Mouse (Mus musculus): ENCODE data around the gene Hypk.
"Not testable (repeated sequence)": the region's sequence is repeated elsewhere in the genome, so short reads cannot be mapped to it uniquely, and the experiment has no call there.

Hypk gene

DNA sequence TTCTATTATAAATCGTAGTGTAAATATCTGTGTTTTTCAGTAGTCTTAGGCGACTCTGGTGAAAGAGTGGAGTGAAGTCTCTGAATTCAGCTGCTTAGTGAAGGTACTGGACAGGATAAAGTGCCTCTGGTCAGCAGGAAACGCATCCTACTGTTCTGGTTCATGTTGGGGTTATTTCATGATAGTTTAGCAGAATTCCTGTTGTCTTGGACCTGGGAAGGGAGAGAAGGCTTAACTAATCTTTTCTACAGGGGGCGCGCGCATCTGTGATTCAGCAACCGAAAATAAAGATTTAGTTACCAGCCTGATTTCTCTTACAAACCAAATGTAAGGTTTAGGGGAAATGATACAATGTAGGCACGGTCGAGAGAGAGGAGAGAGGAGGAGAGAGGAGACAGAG is 5.0 kb upstream of the Hypk start:
- DNase-seq (ENCODE audit: low read depth, low spot score), result no peak

DNA sequence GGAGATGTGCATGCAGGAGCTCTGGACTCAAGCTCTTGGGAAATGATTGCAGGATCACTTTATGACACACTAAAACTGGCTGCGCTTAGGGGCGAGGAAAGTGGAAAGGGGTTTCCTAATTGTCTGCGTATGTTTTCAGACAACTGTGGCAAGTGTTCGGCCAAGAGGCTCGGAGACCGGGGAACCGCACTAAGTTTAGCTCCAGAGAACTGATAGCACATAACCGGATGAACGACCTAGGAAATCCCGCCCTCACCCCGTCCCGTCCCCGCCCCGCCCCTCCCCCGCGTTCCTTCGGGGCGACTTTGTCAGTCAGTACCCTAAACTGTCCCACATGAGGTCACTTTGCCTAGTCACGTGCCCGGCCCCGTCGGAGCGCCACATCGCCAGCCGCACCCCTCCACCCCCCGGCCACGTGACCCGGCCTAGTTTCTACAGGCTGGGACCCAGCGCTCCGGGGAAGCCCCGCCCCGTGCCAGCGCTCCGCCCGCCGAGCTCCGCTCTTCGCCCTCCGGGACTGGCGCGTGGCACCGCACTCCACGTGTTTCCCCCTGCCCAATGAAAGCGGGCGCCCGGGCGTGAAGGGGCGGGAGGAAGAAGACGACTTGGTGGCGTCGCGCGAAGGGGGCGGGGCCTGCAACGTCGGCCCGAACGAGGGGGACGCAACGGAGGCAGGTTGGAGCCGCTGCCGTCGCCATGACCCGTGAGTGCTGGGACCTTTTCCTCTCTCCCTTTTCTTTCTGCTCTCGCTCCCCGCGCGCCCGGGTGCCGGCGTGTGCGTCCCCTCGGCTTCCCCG is 4.2 kb upstream of the Hypk start, which contains the start of gene Serf2:
Serf2 (plus strand) TSS at position 457 of the 797 bp plus-strand sequence.
- DNase-seq (ENCODE audit: low read depth, low spot score), result peak; percentile 97

DNA sequence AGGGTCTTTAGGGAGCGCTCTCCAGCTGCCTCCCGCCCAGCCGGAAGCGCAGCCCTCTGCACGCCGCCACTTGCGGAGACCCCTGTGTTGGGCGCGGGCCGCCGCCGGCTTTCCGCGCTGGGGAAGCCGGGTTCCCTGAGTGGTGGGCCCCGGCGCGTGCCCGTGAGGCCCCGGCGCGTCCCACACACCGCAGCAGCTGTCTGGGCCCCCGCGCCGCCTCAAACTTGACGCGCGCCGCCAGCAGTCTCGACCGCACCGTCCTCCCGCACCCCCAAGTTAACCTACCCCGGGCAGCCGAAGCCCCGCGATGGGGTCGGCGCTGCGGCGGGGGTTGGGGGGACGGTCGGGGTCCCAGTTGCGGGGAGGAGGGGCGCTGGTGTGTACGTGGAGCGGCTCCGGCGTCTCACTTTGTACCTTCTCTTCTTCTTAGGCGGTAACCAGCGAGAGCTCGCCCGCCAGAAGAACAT is 3.5 kb upstream of the Hypk start:
- DNase-seq (ENCODE audit: low read depth, low spot score), result no peak

DNA sequence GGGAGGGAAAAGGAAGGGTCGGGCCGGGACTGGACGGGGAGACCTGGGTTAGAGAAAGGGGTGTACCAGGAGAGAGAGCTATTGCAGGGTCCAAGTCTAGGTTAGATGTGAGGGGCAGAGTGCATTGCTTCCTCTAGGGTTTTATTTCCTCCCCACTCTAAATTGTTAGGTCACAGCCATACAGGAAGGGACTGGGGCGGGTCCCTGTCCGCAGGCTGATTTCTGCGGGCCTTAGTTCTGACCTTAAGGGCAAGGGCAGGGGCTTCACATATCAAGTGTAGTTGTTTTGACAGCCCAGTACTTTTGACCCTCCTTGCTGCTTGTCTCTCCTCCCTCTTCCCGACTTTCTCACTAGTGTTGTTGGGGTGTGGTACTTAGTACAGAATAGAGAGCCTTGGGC is 3.0 kb upstream of the Hypk start:
- no peak for DNase-seq (ENCODE audit: low read depth, low spot score)

DNA sequence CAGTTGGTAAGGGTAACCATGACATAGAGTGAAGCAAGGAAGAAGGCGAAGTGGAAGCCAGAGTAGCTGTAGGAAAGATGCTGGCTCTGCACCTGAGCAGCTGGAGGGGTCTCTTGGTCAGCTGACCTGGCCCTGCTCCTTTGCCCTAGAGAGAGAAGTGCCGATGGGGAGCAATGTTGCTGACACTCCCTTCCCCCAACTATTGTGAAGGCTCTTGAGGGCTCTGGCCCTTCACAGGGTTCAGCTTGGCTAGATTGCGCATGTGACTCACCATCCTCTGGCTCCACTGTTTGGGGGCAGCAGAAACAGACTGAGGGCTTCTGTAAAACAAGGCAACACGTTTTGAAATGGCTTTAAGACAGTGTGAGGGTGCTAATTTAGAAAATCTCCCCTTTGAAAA is 729 bp upstream of the Hypk start:
- no peak for DNase-seq (ENCODE audit: low read depth, low spot score)

DNA sequence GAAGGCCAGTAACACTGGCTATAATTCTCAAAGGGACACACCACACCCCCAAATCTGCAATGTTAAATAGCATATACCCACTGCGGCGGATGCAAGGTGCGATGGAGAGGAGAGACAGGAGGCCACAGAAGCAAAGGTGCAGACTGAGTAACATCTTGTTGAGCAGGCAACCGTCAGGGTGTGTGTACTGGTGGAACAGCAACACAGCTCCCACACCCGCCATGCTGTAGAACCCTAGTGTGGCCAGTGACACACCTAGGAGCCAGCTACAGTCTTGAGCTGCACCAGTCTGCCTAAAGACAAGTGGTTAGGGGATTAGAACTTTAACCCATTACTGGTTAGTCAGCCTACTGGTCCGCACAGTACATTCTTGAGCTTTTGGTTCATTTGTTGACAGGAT is 827 bp downstream of the Hypk start:
- no peak for DNase-seq (ENCODE audit: low read depth, low spot score)

DNA sequence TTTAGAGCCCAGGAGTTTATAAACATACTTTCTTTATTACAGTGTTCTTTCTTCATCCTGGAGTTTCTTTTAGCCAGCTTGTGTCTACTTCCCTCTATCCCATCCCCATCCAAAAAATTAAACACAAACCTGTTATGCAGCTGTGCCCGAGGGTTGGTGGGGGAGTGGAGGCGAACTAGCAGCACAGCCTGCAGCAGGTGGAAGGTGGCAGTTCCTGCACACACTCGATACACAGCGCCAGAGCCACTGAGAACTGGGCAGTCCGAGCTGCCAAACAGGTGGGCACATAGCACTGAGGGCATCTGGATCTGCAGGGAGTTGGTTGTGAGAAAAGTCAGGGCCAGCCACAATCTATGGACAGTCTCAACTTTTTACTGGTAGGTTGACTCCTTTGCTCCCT is 2.4 kb downstream of the Hypk start:
- DNase-seq (ENCODE audit: low read depth, low spot score), result no peak

DNA sequence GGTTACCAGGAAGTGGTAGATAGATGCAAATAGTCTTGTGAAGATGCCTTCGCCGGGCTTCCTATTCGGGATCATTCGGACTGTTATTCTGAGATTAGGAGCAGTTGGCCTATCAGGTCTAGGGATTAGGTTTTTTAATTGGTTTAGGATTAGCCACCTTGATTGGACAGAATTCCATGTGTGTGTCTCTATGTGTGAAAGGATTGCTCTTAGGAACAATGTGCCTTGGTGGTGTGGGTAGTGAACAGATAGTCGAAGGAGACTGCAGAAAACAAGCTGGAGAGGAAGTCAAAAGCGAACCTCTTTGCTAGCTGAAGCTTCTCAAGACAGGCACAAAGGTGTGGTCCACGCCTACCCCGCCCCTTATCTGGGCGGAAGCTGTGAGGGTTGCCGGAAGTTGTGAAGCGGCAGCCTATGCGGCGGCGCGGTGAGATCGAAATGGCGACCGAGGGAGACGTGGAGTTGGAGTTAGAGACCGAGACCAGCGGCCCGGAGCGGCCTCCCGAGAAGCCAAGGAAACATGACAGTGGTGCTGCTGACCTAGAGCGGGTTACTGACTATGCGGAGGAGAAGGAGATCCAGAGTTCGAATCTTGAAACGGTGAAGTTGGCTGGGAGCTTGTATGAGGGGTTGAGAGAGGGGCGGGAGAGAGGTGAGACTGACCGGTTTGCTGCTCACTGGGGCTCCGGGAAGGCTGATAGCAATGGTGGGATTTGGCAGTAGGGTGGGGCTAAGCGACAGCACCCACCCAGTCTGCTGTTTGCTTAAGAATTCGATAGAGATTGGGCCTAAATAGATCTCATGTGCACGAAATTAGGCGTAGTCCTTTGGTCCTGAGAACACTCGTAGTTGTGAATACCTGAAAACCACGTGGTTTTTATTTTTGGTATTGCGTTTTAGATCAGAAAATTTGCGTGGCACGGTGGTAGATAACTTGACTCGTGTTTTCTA is 3.9 kb downstream of the Hypk start, which contains the start of gene Serinc4:
Serinc4 (minus strand) TSS at position 90 of the 951 bp plus-strand sequence.
- peak; percentile 78 for DNase-seq (ENCODE audit: low read depth, low spot score)

DNA sequence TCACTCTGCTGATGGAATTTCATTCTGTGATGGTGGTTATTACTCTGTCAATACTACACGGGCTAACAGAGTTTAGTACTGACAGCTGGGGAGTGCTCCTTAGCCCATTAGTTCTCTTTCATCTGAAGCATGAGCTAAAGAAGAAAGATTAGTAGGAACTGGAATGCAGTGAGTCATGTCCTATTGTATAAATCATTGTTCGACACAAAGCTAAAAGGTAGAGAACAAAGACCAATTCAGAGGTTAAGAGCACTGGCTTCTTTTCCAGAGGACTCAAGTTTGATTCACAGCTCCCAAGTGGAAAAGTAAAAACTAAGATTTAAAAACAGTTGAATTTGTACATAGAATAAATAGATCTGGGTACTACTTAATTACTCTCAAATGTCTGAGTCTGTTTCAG is 7.0 kb downstream of the Hypk start:
- DNase-seq (ENCODE audit: low read depth, low spot score), result no peak

DNA sequence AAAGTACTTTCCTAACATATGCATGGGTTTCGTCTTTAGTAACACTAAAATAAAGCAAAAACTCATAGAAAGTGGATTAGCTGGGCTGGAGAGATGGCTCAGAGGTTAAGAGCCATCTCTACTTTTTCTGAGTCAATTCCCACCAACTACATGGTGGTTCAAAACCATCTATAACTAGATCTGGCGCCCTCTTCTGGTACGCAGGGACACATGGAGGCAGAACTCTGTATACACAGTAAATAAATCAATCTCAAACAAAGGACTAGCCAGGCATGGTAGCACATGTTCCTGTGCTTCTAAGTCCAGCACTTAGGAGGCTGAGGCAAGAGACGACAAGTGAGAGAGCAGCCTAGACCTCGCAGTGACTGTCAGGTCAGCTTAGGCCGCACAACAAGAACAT is 15.9 kb downstream of the Hypk start:
- not testable (repeated sequence) for DNase-seq (ENCODE audit: low read depth, low spot score)

DNA sequence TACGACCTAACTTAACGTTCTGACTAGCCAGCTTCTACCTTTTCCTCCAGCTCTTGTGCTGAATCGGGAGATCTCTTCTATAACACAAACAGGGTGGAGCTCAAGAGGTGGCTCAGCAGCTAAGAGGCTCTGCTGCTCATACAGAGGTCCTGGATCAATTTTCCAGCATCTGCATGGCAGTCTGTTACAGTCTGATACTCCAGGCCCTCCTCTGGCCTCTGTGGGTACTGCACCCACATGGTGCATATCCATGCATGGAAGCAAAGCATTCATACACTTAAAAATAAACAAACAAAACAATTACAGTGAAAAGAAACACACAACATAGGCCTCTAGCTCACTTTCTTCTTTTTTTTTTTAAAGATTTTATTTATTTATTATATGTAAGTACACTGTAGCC is 19.7 kb downstream of the Hypk start:
- DNase-seq (ENCODE audit: low read depth, low spot score), result not testable (repeated sequence)

DNA sequence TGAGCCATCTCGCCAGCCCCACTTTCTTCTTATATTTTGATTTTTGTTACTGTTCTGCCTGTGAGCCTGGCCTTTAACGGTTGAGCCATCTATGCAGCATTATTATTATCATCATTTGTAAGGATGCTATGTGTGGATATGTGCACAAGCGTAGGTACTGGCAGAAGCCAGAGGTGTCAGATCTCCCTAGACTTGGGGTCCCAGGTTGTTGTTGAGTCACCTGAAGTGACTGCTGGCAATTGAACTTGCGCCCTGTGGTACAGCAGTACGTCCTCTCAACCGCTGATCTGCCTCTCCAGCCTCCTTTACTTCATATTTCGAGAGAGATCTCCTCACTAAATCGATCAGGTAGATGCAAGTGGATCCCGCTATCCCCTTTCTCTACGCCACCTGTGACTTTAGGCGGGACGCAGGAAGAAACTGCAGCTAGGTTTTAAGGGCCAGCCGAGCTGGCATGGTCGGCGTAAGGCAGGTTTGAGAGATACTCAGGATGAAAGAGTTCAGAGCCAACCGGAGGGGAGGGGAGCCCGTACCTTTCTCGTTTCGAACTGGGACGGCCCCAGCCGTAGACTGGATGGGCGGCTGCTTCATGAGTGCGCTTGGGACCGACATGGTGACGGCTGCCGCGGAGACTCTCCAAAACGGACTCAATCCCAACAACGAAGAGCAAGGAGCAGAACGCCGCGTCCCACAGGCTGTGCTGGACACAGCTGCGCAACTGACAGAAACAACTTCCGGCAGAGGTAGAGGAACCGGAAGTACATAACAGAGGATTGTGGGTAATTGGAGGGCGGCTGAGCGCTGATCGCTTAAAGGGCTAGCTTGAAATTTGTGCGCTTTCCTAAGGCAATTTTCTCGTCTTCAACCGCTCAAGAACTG is 20.4 kb downstream of the Hypk start, which contains the start of gene Mfap1b:
Mfap1b (minus strand) TSS at position 767 of the 879 bp plus-strand sequence.
- peak; percentile 89 for DNase-seq (ENCODE audit: low read depth, low spot score)

DNA sequence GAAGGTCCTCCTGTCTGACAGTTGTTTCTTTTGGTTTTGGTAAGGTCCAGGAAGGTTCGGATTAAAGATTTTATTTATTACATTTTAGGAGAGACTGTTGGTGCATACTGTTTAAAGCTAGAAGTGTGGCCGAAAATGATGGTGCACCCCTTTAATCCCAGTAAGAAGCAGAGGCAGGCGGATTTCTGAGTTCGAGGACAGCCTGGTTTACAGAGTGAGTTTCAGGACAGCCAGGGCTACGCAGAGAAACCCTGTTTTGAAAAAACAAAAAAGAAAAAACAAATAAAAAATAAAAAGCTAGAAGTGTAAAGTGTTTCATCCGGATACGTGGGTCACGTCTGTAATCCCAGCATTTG is 21.1 kb downstream of the Hypk start:
- no peak for DNase-seq (ENCODE audit: low read depth, low spot score)

DNA sequence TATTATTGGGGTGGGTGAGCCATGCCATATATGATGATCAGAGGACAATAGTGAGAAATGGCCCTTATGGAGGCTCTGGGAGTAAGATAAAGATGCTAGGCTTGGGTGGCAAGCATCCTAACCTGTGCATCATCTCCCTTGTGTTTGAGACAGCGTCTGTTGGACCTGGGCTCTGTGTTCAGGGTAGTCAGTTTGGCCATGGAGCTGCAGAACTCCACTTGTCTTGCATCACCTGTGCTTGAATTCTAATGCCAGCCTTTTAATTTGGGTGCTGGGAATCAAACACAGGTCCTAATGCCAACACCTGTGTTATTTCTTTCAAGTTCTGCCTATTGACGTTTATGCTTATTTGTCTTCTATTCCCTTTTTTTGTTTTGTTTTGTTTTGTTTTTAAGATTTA is 22.2 kb downstream of the Hypk start:
- not testable (repeated sequence) for DNase-seq (ENCODE audit: low read depth, low spot score)

DNA sequence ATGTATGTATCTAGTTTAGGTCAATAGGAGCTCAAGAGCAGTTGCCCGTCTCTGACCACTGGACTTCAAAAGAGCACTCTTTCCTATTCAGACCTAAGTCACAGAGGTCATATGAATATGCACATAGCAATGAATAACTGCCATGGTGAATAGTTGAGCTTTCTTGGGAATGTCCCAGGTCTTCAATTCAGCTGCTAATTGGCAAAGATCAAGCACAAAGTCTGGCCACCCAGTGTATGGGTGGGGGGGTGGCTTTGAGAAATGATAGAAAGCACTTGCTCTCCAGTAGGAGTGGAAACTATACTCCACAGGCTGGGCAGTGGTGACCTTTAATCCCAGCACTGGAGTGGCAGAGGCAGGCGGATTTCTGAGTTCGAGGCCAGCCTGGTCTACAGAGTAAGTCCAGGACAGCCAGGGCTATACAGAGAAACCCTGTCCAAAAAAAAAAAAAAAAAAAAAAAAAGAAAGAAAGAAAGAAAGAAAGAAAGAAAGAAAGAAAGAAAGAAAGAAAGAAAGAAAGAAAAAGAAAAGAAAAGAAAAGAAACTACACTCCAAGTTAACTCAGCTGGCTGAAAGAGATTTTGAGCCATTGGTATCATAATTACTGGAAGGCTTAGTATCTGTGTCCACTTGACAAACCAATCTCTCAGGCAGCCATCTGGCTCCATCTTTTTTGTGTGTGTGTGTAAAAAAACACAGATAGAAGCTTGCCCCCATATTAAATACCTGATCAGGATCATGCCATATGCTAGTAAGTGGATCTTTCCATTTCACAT is 24.6 kb downstream of the Hypk start:
- DNase-seq (ENCODE audit: low read depth, low spot score), result no peak

DNA sequence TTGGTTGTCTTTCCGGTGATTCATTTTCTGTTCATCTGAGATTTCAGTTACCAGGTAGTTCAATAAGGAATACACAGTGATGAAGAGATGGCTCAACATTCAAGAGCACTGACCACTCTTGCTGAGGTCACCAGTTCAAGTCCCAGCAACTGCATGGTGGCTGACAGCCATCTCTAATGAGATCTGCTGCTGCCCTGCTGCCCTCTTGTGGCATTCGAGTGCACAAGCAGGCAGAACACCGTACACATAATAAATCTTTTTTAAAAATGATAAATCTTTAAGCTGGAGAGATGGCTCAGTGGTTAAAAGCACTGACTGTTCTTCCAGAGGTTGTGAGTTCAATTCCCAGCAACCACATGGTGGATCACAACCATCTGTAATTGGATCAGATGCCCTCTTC is 27.4 kb downstream of the Hypk start:
- no peak for DNase-seq (ENCODE audit: low read depth, low spot score)

DNA sequence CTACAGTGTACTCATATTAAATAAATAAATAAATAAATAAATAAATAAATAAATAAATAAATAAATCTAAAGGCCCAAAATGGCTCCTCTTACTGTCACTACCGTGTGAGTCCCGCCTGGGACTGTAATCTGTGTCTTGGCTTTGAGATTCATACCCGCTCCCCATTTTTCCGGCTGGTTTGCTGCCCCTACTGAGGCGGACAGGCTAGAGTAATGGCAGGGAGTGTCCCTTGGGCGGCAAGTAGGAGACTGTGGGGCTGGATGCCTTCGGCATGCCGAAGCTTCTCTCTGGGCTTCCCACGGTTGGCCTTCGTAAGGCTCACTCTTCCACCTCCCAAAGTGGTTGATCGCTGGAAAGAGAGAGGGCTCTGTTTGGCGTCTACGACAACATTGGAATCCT is 27.8 kb downstream of the Hypk start:
- DNase-seq (ENCODE audit: low read depth, low spot score), result not testable (repeated sequence)

DNA sequence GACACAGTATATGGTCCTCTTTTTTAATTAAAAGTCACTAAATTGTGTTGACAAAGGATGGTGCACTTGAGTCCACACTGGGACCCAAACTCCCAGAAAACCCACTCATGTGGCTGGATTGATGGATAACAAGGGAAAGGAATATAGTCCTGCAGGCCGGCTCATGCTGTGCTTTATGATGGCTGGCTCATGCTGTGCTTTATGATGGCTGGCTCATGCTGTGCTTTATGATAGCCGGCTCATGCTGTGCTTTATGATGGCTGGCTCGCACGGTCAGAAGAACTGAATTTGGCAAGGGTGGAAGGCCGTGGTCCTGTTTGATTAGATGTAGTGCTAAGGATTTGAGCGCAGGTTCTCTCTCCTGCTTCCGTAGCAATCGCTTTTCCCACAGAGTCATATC is 30.5 kb downstream of the Hypk start:
- no peak for DNase-seq (ENCODE audit: low read depth, low spot score)

DNA sequence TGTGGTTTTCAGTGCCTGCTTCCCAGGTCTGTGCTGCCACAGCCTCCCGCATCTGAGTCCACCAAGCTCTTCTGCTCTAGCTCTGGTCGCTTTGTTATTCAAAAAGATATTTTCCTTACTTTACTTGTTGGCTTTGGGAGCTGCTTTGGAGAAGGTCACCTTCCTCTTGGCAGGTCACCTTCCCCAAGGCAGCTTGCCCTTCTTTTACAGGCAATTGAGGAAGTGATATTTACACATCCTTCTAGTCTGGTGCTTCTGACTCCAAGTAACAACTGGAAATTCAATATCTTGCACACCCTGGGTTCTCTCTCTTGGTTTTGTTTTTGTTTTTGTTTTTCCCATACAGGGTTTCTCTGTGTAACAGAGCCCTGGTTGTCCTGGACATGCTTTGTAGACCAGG is 31.3 kb downstream of the Hypk start:
- DNase-seq (ENCODE audit: low read depth, low spot score), result not testable (repeated sequence)

DNA sequence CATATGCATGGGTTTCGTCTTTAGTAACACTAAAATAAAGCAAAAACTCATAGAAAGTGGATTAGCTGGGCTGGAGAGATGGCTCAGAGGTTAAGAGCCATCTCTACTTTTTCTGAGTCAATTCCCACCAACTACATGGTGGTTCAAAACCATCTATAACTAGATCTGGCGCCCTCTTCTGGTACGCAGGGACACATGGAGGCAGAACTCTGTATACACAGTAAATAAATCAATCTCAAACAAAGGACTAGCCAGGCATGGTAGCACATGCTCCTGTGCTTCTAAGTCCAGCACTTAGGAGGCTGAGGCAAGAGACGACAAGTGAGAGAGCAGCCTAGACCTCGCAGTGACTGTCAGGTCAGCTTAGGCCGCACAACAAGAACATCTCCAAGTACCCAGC is 48.5 kb downstream of the Hypk start:
- not testable (repeated sequence) for DNase-seq (ENCODE audit: low read depth, low spot score)
